In the genomic region with DNA sequence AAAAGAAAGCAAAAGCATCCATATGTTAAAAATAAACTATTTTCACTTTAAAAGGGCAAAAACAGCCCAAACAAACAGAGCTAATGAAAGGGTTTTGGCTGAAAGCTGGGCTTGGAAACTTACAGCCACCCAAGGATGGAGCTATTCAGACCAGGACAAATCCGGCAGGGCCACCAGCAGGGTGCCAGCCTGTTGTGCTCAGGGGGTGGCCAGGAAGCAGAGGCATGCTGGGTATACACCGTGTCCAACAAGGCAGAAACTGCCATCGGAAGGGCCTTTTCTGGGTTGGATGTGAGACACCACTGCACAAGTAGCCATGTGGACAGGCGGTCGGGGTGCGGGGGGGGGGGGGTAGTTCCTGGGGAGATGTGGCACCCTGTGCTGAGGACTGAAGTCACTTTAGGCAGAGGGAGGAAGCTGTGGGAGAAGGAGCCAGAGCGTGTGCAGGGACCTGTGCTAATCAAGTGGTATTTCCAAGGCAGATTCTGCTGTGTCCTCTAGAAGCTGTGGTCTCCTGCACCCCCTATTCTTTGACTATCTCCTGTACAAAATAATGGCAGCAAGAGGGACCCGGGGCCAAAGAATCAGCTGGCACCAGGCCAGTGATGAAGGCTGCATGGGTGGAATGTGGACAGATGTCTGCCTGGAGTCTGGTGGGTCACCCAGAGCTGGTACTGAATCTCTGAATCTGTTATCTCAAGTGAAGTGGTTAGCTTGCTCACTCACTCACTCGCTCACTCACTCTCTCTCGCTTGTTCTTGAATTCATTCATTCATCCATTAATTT, we compare ENCODE assay signal across 25 mouse cellular contexts. TPM values are rescaled to one million over a fixed set of nuclear protein-coding genes. Genes with fewer than 3 reads are reported as not detected.
DNase-seq lines count a peak whose midpoint lies in the region; ATAC-seq and TF ChIP-seq lines count a peak whose summit lies in the region.
"Had no signal": no experiment of that assay in that cellular context is flagged by ENCODE, and none has a peak within 500 bp of the region (broad histone marks: within the 10 kb centered on the region; RNA-seq: fewer than 3 reads in every experiment).

No protein-coding gene starts in this region.

- no peak for ATAC-seq in heart, embryonic 13.5 days (ENCODE audit: extremely low read depth, insufficient number of reproducible peaks, low FRiP score, low TSS enrichment)
- ATAC-seq in midbrain, embryonic 15.5 days (replicated peaks) = no peak
- no peak for ATAC-seq in kidney, embryonic 15.5 days (replicated peaks; ENCODE audit: low FRiP score)
- ATAC-seq: forebrain, embryonic 16.5 days; hindbrain, embryonic 16.5 days; midbrain, embryonic 16.5 days had no signal

- TF ChIP-seq POLR2A in cerebellum, adult 2 months (IDR thresholded peaks at IDR 0.05; ENCODE audit: borderline replicate concordance, insufficient read depth, low read length) = no peak
- TF ChIP-seq POLR2A in olfactory bulb, adult 2 months (IDR thresholded peaks at IDR 0.05; ENCODE audit: insufficient read depth, low read depth, low read length) = no peak

- 0 out of 2 replicates have a peak overlapping the region, but pooled peaks have one; percentile 24 for H3K9ac ChIP-seq in heart, embryonic 13.5 days
- no peak overlapping the region for H3K9ac ChIP-seq in midbrain, embryonic 15.5 days
- H3K9ac ChIP-seq in kidney, embryonic 15.5 days = no peak overlapping the region
- H3K9ac ChIP-seq: embryonic facial prominence, embryonic 13.5 days; heart, embryonic 15.5 days; liver, embryonic 14.5 days had no signal

- no peaks in the 10 kb centered on the region for H3K27me3 ChIP-seq in cerebellum, adult 2 months (ENCODE audit: control insufficient read depth, insufficient read depth, low read length)
- H3K27me3 ChIP-seq in heart, embryonic 13.5 days (replicated peaks) = no peaks in the 10 kb centered on the region; the same call in 1 of the 2 replicates
- H3K27me3 ChIP-seq in midbrain, embryonic 10.5 days (ENCODE audit: low read depth, poor library complexity, severe bottlenecking) = no peaks in the 10 kb centered on the region
- no peaks in the 10 kb centered on the region for H3K27me3 ChIP-seq in midbrain, embryonic 15.5 days (replicated peaks)
- H3K27me3 ChIP-seq in kidney, embryonic 15.5 days = peaks cover 11% of the 10 kb centered on the region; the same call in 1 of the 2 replicates
- H3K27me3 ChIP-seq: embryonic facial prominence, embryonic 13.5 days; heart, embryonic 15.5 days had no signal

- H3K27ac ChIP-seq in cerebellum, adult 2 months (ENCODE audit: insufficient read depth, low read length) = no peak overlapping the region
- H3K27ac ChIP-seq in heart, embryonic 13.5 days (replicated peaks) = no peak overlapping the region
- H3K27ac ChIP-seq in midbrain, embryonic 10.5 days (replicated peaks) = peak overlapping the region; percentile 49; the same call in 1 of the 2 replicates
- no peak overlapping the region for H3K27ac ChIP-seq in midbrain, embryonic 15.5 days
- H3K27ac ChIP-seq in olfactory bulb, adult 2 months (ENCODE audit: insufficient read depth, low read depth, low read length) = no peak overlapping the region
- H3K27ac ChIP-seq in kidney, embryonic 15.5 days = no peak overlapping the region
- H3K27ac ChIP-seq: embryonic facial prominence, embryonic 13.5 days; gastrocnemius, adult 2 months; heart, embryonic 15.5 days; liver, embryonic 14.5 days had no signal

- peaks cover 75% of the 10 kb centered on the region for H3K4me1 ChIP-seq in cerebellum, adult 2 months (ENCODE audit: control insufficient read depth, insufficient read depth, low read length)
- H3K4me1 ChIP-seq in heart, embryonic 13.5 days = peaks cover 54% of the 10 kb centered on the region
- H3K4me1 ChIP-seq in midbrain, embryonic 10.5 days = peaks cover 21% of the 10 kb centered on the region
- H3K4me1 ChIP-seq in midbrain, embryonic 15.5 days = 0 out of 2 replicates have a peak, but pooled peaks cover 2% of the 10 kb centered on the region
- peaks cover 28% of the 10 kb centered on the region for H3K4me1 ChIP-seq in olfactory bulb, adult 2 months (ENCODE audit: control insufficient read depth, insufficient read depth, low read length)
- H3K4me1 ChIP-seq in kidney, embryonic 15.5 days = no peaks in the 10 kb centered on the region

- H3K36me3 ChIP-seq in heart, embryonic 13.5 days = no peaks in the 10 kb centered on the region
- no peaks in the 10 kb centered on the region for H3K36me3 ChIP-seq in midbrain, embryonic 10.5 days
- H3K36me3 ChIP-seq in midbrain, embryonic 15.5 days (replicated peaks) = no peaks in the 10 kb centered on the region
- H3K36me3 ChIP-seq in kidney, embryonic 15.5 days = no peaks in the 10 kb centered on the region
- H3K36me3 ChIP-seq: embryonic facial prominence, embryonic 13.5 days; G1E; heart, embryonic 15.5 days had no signal

- no peaks in the 10 kb centered on the region for H3K9me3 ChIP-seq in heart, embryonic 13.5 days
- H3K9me3 ChIP-seq in midbrain, embryonic 10.5 days (replicated peaks) = no peaks in the 10 kb centered on the region
- H3K9me3 ChIP-seq in midbrain, embryonic 15.5 days = no peaks in the 10 kb centered on the region
- H3K9me3 ChIP-seq in kidney, embryonic 15.5 days (replicated peaks) = no peaks in the 10 kb centered on the region
- H3K9me3 ChIP-seq: embryonic facial prominence, embryonic 13.5 days; G1E; heart, embryonic 15.5 days had no signal

- no peak overlapping the region for H3K4me2 ChIP-seq in heart, embryonic 13.5 days
- no peak overlapping the region for H3K4me2 ChIP-seq in midbrain, embryonic 15.5 days
- no peak overlapping the region for H3K4me2 ChIP-seq in kidney, embryonic 15.5 days
- H3K4me2 ChIP-seq: embryonic facial prominence, embryonic 13.5 days; heart, embryonic 15.5 days had no signal

- 37% methylated on average over 10 of the region's 10 CpGs for WGBS in cerebellum, adult 2 months
- WGBS in heart, embryonic 13.5 days = 38% methylated on average over 9 of the region's 10 CpGs
- 45% methylated on average over 9 of the region's 10 CpGs for WGBS in midbrain, embryonic 10.5 days
- 45% methylated on average over 10 of the region's 10 CpGs for WGBS in midbrain, embryonic 15.5 days
- WGBS in olfactory bulb, adult 2 months = 32% methylated on average over 10 of the region's 10 CpGs
- 70% methylated on average over 10 of the region's 10 CpGs for WGBS in kidney, embryonic 15.5 days

- no peak overlapping the region for H3K4me3 ChIP-seq in cerebellum, adult 2 months (replicated peaks; ENCODE audit: insufficient read depth, low read depth, low read length)
- H3K4me3 ChIP-seq in heart, embryonic 13.5 days = no peak overlapping the region
- no peak overlapping the region for H3K4me3 ChIP-seq in midbrain, embryonic 10.5 days
- H3K4me3 ChIP-seq in midbrain, embryonic 15.5 days = no peak overlapping the region
- H3K4me3 ChIP-seq in olfactory bulb, adult 2 months (ENCODE audit: insufficient read depth, low read depth, low read length) = no peak overlapping the region
- H3K4me3 ChIP-seq in kidney, embryonic 15.5 days (replicated peaks) = no peak overlapping the region
- H3K4me3 ChIP-seq: embryonic facial prominence, embryonic 13.5 days; erythroblast, embryonic 14.5 days; gastrocnemius, adult 2 months; heart, embryonic 15.5 days had no signal

- no peak for TF ChIP-seq CTCF in cerebellum, adult 2 months (IDR thresholded peaks at IDR 0.05; ENCODE audit: borderline replicate concordance, insufficient read depth, low read depth, low read length)
- 0 out of 2 replicates have a peak, but pooled peaks have one; percentile 6 for TF ChIP-seq CTCF in olfactory bulb, adult 2 months (IDR thresholded peaks at IDR 0.05; ENCODE audit: insufficient read depth, low read depth, low read length)

- peak; percentile 37 to 44 for DNase-seq in cerebellum, adult 2 months
- DNase-seq in cerebellum, adult 18-20 months = no peak
- DNase-seq in heart, adult 18-20 months = no peak
- no peak for DNase-seq in midbrain, embryonic 10.5 days (ENCODE audit: low spot score)
- DNase-seq: adrenal gland, postnatal 10 days; embryo, embryonic 11 days; gastrocnemius, adult 2 months; gastrocnemius, postnatal 36 days; kidney, adult 18-20 months; kidney, postnatal 4 days; liver; lung, adult 2 months; lung, postnatal 4 days had no signal

RNA-seq across cellular contexts. Expression of gene Lrpap1, which starts 38.1 kb away (rescaled TPM):
- polyA plus RNA-seq in cerebellum, adult 2 months (2012; rRNA removed) = 112 and 124 TPM in 2 replicates
- 113 and 125 TPM in 2 replicates for polyA plus RNA-seq in heart, embryonic 13.5 days (2015; fragmentation: Nextera tagmentation; extraction: Ambion mirVana)
- 10 to 100 TPM; 49.9 to 50.2 TPM for total RNA-seq in heart, adult 18-20 months (2021)
- 84.5 and 105 TPM in 2 replicates for polyA plus RNA-seq in midbrain, embryonic 10.5 days (2016; fragmentation: Nextera tagmentation; extraction: Ambion mirVana)
- 125 and 135 TPM in 2 replicates for polyA plus RNA-seq in midbrain, embryonic 15.5 days (2015; fragmentation: Nextera tagmentation; extraction: Ambion mirVana)
- not detected in 2 replicates for polyA plus RNA-seq in olfactory bulb, adult 2 months (2012; ENCODE audit: insufficient read depth, insufficient read length, low replicate concordance, missing spikeins)
- polyA plus RNA-seq in kidney, embryonic 15.5 days (2015; fragmentation: Nextera tagmentation; extraction: Ambion mirVana) = 174 and 196 TPM in 2 replicates

Comparison
In these comparisons a context has a peak if more than half of its experiments do, and no peak if none do; other contexts are left out.
1. DNase-seq: peak in cerebellum, adult 2 months (2 of 2); none in cerebellum, adult 18-20 months (0 of 2), heart, adult 18-20 months (0 of 2) and midbrain, embryonic 10.5 days (single experiment).